Mouse (Mus musculus): ENCODE data around the gene Tmem30a. TPM values are rescaled to one million over a fixed set of nuclear protein-coding genes. Genes with fewer than 3 reads are reported as not detected.

Tmem30a gene
- polyA plus RNA-seq, 1 experiment = 62.8 TPM

GRCm38 (mm10) chr9:79805426-79805825 is 12.1 kb upstream of the Tmem30a start:
- 90% methylated on average over 10 of the region's 10 CpGs for WGBS
- TF ChIP-seq CTCF (IDR thresholded peaks at IDR 0.05; ENCODE audit: insufficient read depth, low read length) = no peak
- TF ChIP-seq POLR2A (IDR thresholded peaks at IDR 0.05; ENCODE audit: borderline replicate concordance, extremely low read depth, low read depth, low read length) = no peak
- H3K4me1 ChIP-seq (ENCODE audit: control insufficient read depth, insufficient read depth, low read length) = peaks cover 3% of the 10 kb centered on the region
- no peak for DNase-seq
- no peak overlapping the region for H3K4me3 ChIP-seq (replicated peaks; ENCODE audit: extremely low read depth, low read depth, low read length)

- no peak overlapping the region for H3K4me3 ChIP-seq (replicated peaks; ENCODE audit: extremely low read depth, low read depth, low read length)
- no peak for TF ChIP-seq CTCF (IDR thresholded peaks at IDR 0.05; ENCODE audit: insufficient read depth, low read length)
- no peak for TF ChIP-seq POLR2A (IDR thresholded peaks at IDR 0.05; ENCODE audit: borderline replicate concordance, extremely low read depth, low read depth, low read length)
- 43% methylated on average over 7 of the region's 7 CpGs for WGBS
- DNase-seq = no peak
- H3K4me1 ChIP-seq (ENCODE audit: control insufficient read depth, insufficient read depth, low read length) = no peaks in the 10 kb centered on the region
Observed at GRCm38 (mm10) chr9:79796461-79797135, 3.3 kb upstream of the Tmem30a start.

GRCm38 (mm10) chr9:79795076-79795475 is 1.8 kb upstream of the Tmem30a start:
- no peak for TF ChIP-seq CTCF (IDR thresholded peaks at IDR 0.05; ENCODE audit: insufficient read depth, low read length)
- TF ChIP-seq POLR2A (IDR thresholded peaks at IDR 0.05; ENCODE audit: borderline replicate concordance, extremely low read depth, low read depth, low read length) = no peak
- Histone ChIP-seq H3K4me3 (replicated peaks; ENCODE audit: extremely low read depth, low read depth, low read length) (no peak overlapping the region), H3K4me1 (ENCODE audit: control insufficient read depth, insufficient read depth, low read length) (peaks cover 1% of the 10 kb centered on the region; the same call in 1 of the 2 replicates)
- 60% methylated on average over 1 of the region's 1 CpGs for WGBS
- no peak for DNase-seq

- Histone ChIP-seq H3K4me1 (ENCODE audit: control insufficient read depth, insufficient read depth, low read length) (peaks cover 16% of the 10 kb centered on the region), H3K4me3 (replicated peaks; ENCODE audit: extremely low read depth, low read depth, low read length) (no peak overlapping the region)
- no peak for TF ChIP-seq CTCF (IDR thresholded peaks at IDR 0.05; ENCODE audit: insufficient read depth, low read length)
- TF ChIP-seq POLR2A (IDR thresholded peaks at IDR 0.05; ENCODE audit: borderline replicate concordance, extremely low read depth, low read depth, low read length) = no peak
- WGBS = 46% methylated on average over 2 of the region's 2 CpGs
- no peak for DNase-seq
Observed at GRCm38 (mm10) chr9:79785794-79786085, 7.6 kb downstream of the Tmem30a start.

- Histone ChIP-seq H3K4me3 (replicated peaks; ENCODE audit: extremely low read depth, low read depth, low read length) (no peak overlapping the region), H3K4me1 (ENCODE audit: control insufficient read depth, insufficient read depth, low read length) (peaks cover 16% of the 10 kb centered on the region)
- WGBS = 70% methylated on average over 2 of the region's 2 CpGs
- DNase-seq = no peak
- TF ChIP-seq POLR2A (IDR thresholded peaks at IDR 0.05; ENCODE audit: borderline replicate concordance, extremely low read depth, low read depth, low read length) (no peak), CTCF (IDR thresholded peaks at IDR 0.05; ENCODE audit: insufficient read depth, low read length) (no peak)
Observed at GRCm38 (mm10) chr9:79784934-79785793, 8.1 kb downstream of the Tmem30a start.

GRCm38 (mm10) chr9:79784439-79784838 is 8.9 kb downstream of the Tmem30a start:
- Histone ChIP-seq H3K4me1 (ENCODE audit: control insufficient read depth, insufficient read depth, low read length) (peaks cover 13% of the 10 kb centered on the region), H3K4me3 (replicated peaks; ENCODE audit: extremely low read depth, low read depth, low read length) (no peak overlapping the region)
- WGBS = 66% methylated on average over 3 of the region's 3 CpGs
- DNase-seq = no peak
- TF ChIP-seq CTCF (IDR thresholded peaks at IDR 0.05; ENCODE audit: insufficient read depth, low read length) = no peak
- TF ChIP-seq POLR2A (IDR thresholded peaks at IDR 0.05; ENCODE audit: borderline replicate concordance, extremely low read depth, low read depth, low read length) = no peak

GRCm38 (mm10) chr9:79779354-79779753 is 14.0 kb downstream of the Tmem30a start:
- Histone ChIP-seq H3K4me3 (replicated peaks; ENCODE audit: extremely low read depth, low read depth, low read length) (no peak overlapping the region), H3K4me1 (ENCODE audit: control insufficient read depth, insufficient read depth, low read length) (peaks cover 5% of the 10 kb centered on the region)
- TF ChIP-seq CTCF (IDR thresholded peaks at IDR 0.05; ENCODE audit: insufficient read depth, low read length) (no peak), POLR2A (IDR thresholded peaks at IDR 0.05; ENCODE audit: borderline replicate concordance, extremely low read depth, low read depth, low read length) (no peak)
- no peak for DNase-seq
- 58% methylated on average over 2 of the region's 2 CpGs for WGBS

- no peak for DNase-seq
- WGBS = 81% methylated on average over 5 of the region's 5 CpGs
- peaks cover 2% of the 10 kb centered on the region; the same call in 1 of the 2 replicates for H3K4me1 ChIP-seq (ENCODE audit: control insufficient read depth, insufficient read depth, low read length)
- no peak overlapping the region for H3K4me3 ChIP-seq (replicated peaks; ENCODE audit: extremely low read depth, low read depth, low read length)
- TF ChIP-seq POLR2A (IDR thresholded peaks at IDR 0.05; ENCODE audit: borderline replicate concordance, extremely low read depth, low read depth, low read length) = no peak
- no peak for TF ChIP-seq CTCF (IDR thresholded peaks at IDR 0.05; ENCODE audit: insufficient read depth, low read length)
Observed at GRCm38 (mm10) chr9:79766991-79767545, 26.2 kb downstream of the Tmem30a start.

GRCm38 (mm10) chr9:79765329-79765728 is 28.0 kb downstream of the Tmem30a start:
- no peak overlapping the region for H3K4me3 ChIP-seq (replicated peaks; ENCODE audit: extremely low read depth, low read depth, low read length)
- H3K4me1 ChIP-seq (ENCODE audit: control insufficient read depth, insufficient read depth, low read length) = peaks cover 2% of the 10 kb centered on the region; the same call in 1 of the 2 replicates
- TF ChIP-seq POLR2A (IDR thresholded peaks at IDR 0.05; ENCODE audit: borderline replicate concordance, extremely low read depth, low read depth, low read length) (no peak), CTCF (IDR thresholded peaks at IDR 0.05; ENCODE audit: insufficient read depth, low read length) (no peak)
- no peak for DNase-seq
- WGBS = 68% methylated on average over 4 of the region's 4 CpGs

Measured in lung, adult 2 months (tissue).